Mouse (Mus musculus) layer of hippocampus, adult 9-11 months (tissue): ENCODE results near the gene Actr2.
A peak's percentile ranks its signal among the peaks of the same experiment; 100 is the strongest.
"Not testable (repeated sequence)": the region's sequence is repeated elsewhere in the genome, so short reads cannot be mapped to it uniquely, and the experiment has no call there.

ENCODE experiments used
- DNase-seq: peaks from one replicate; pipeline ENCODE4 v3.0.0; 2022

Gene Actr2

GRCm38 (mm10) chr11:20112741-20113480, at the start of gene Actr2:
TSS of gene Actr2 (minus strand) at chr11:20112913.
- DNase-seq, result peak; percentile 96

GRCm38 (mm10) chr11:20158879-20159278, 46.2 kb upstream of the Actr2 start:
- no peak for DNase-seq

- not testable (repeated sequence) for DNase-seq
Observed at GRCm38 (mm10) chr11:20153542-20153941, 40.8 kb upstream of the Actr2 start.

GRCm38 (mm10) chr11:20152107-20152901, 39.6 kb upstream of the Actr2 start:
- no peak for DNase-seq

- DNase-seq, result no peak
Observed at GRCm38 (mm10) chr11:20151290-20151689, 38.6 kb upstream of the Actr2 start.

- no peak for DNase-seq
Observed at GRCm38 (mm10) chr11:20149936-20150335, 37.2 kb upstream of the Actr2 start.

GRCm38 (mm10) chr11:20145383-20145782, 32.7 kb upstream of the Actr2 start:
- no peak for DNase-seq

- no peak for DNase-seq
Observed at GRCm38 (mm10) chr11:20144536-20145263, 32.0 kb upstream of the Actr2 start.

- not testable (repeated sequence) for DNase-seq
Observed at GRCm38 (mm10) chr11:20143687-20144086, 31.0 kb upstream of the Actr2 start.

- DNase-seq, result no peak
Observed at GRCm38 (mm10) chr11:20142516-20142915, 29.8 kb upstream of the Actr2 start.

GRCm38 (mm10) chr11:20140286-20140685, 27.6 kb upstream of the Actr2 start:
- no peak for DNase-seq

- DNase-seq, result no peak
Observed at GRCm38 (mm10) chr11:20139711-20140110, 27.0 kb upstream of the Actr2 start.

GRCm38 (mm10) chr11:20138498-20139208, 25.9 kb upstream of the Actr2 start:
- DNase-seq, result no peak

- no peak for DNase-seq
Observed at GRCm38 (mm10) chr11:20137872-20138271, 25.2 kb upstream of the Actr2 start.

- DNase-seq, result no peak
Observed at GRCm38 (mm10) chr11:20136314-20136713, 23.6 kb upstream of the Actr2 start.

- DNase-seq, result not testable (repeated sequence)
Observed at GRCm38 (mm10) chr11:20134869-20135268, 22.2 kb upstream of the Actr2 start.

- no peak for DNase-seq
Observed at GRCm38 (mm10) chr11:20133721-20134120, 21.0 kb upstream of the Actr2 start.

- peak; percentile 70 for DNase-seq
Observed at GRCm38 (mm10) chr11:20132955-20133562, 20.3 kb upstream of the Actr2 start.

- no peak for DNase-seq
Observed at GRCm38 (mm10) chr11:20126673-20127516, 14.2 kb upstream of the Actr2 start.

GRCm38 (mm10) chr11:20125423-20125822, 12.7 kb upstream of the Actr2 start:
- no peak for DNase-seq

- no peak for DNase-seq
Observed at GRCm38 (mm10) chr11:20116701-20117100, 4.0 kb upstream of the Actr2 start.
